Mouse (Mus musculus): ENCODE measurements at regions not wholly inside any gene's neighbourhood (a gene's known extent, or its start where the extent isn't known, plus 50 kb on each side); places are given as distances from the start of the nearest gene placed in this dataset.

DNA sequence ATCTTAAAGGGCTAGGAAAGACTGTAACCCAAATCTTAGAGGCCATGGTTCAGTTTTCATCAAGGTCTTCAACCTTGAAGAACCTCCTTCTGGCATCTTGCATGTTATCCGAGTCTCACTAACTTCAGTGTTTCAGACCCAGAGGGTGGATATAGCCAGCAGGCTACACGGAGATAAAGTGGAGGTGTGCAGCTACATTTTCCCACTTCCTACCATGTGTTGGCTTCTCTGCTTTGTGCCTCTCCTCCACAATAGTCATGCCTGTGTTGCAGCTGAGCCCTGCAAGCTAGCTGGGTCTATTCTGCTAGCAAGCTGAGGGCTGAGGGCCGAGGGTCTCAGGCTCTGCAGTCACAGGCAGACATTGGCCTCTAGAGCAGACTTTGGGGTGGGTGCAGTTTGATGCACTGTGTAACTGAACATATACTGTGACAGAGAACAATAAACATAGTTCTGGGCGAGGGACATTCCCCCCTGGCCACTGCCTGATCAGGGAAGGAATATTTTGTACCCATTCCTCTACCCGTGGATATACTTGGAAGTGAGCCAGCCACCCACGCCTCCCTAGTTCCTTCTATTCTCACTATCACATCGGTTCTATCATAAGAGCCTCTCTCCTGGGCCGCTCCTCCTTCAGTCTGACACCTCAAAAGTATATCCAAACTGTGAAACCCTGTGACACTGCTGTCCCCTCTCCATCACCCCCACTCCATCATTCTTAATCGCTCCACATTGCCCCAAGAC lies 152.6 kb upstream of the Mycn start:
- DNase-seq = no peak

DNA sequence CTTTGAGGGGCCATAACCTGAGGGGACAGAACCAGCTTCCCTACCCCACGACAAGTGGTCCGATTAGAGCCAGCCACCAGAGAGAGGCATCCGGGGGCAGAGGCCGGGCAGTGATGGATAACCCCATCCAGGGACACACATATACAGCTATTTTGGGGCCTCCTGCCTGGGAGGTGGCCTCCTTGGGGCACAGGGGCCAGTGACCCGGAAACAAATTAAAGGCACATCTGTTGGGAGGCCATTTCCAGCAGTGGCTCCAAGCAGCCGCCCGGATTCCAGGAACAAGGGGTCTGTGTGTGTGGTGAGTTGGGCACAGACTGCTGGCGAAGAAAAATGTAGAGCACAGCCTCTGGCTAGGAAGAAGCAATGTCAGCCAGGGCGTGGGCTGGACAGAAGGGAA lies 144.2 kb upstream of the Mycn start:
- DNase-seq = no peak

DNA sequence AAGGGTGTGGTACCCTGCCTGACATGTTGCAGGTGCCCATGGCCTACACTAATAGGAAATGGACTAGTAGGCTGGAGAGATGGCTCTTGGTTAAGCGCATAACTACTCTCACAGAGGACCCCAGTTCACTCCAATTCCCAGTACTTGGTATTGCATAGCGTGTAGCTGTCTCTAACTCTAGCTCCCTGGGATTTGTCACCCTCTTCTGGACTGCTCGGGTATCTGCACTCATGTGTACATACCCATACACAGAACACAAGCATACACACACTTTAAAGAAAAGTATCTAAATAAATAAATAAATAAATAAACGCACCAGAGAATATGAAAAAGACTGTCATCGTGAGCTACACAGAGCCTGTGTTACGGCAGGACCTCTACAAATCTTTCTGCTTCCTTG lies 143.8 kb upstream of the Mycn start:
- DNase-seq = no peak

DNA sequence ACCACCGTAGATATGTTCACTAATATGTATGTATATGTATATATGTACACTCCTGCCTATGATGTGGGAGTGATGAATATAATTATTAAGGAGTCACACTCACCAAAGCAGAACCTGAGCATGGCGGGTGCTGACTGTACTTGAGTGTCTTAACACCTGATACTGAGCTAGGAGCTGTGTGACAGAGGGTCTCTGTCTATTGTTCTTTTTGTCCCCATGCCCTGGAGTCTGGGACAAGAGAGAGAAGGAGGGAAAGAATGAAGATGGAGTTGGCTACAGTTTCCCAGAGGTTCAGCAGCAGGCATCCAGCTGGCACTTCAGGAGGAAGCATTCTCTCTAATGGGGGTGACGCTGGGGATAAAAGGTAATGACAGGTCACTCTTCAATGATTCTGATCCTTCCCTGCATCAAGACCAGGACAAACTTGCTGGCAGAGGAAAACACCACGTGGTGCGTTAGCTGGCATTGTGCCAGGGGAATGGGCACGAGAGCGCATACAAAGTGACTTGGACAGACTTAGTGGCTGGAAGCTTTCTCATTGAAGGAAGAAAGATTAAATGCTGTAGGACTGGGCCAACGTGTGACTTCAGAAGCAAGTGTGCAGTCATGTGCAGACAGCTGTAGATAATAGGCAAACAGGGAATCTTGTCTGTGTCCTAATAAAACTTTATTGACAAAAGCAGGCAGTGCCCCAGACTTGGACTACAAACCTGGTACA lies 141.8 kb upstream of the Mycn start:
- DNase-seq = peak; percentile 77 to 83

DNA sequence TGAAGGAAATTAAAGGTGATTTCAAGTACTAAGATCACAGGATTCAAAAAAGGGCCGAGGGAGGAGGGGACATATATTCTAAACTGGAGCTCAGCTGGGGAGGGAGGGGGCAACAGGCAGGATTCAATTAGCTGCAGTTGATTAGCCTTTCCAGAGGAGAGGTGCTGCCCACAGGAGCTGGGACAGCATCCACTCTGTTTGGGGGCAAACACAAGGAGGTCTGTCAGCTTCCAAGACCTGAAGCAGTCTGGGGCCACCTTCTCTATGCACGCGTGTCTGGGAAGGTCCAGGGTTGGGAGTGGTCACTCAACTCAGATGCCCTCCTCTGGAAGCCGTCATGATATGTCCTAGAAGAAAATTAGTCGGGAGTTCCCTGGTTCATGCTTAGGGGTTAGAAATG lies 139.1 kb upstream of the Mycn start:
- no peak for DNase-seq

DNA sequence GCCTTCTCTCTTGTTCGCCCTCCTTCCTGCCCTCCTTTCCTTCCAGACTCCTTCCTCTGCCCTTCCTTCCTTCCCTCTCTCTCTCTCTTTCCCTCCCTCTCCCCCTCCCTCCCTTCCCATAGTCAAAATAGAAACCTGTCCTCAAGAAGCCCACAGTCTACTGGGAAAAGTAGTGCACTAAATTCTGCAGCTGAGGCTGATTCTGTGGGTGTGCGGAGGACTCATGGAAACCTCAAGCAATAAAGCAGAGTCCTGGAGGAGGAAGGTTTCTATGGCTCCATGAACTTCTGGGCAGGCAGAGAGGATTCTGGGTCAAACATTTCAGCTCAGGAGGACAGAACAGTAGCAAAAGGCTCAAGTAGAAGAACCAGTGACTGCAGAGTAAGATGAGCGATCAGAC lies 138.1 kb upstream of the Mycn start:
- DNase-seq = no peak

DNA sequence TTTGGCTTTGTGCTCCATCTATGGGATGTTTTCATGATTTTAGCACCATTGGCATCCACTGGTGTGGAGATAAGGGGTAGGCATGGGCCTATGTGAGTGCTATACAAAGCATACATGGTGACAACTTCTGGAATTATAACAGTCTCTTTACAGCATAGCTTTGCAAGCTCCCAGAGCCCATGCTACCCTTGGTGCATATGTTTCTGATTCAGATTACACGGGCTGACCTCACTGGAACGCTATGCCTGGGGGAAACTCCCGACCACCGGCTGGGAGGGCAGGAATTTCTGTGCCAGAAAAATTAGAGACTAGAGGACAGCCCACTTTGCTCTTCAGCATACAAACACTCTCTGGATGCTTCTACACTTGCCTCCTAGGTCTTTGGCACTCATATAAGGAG lies 136.0 kb upstream of the Mycn start:
- DNase-seq = no peak

DNA sequence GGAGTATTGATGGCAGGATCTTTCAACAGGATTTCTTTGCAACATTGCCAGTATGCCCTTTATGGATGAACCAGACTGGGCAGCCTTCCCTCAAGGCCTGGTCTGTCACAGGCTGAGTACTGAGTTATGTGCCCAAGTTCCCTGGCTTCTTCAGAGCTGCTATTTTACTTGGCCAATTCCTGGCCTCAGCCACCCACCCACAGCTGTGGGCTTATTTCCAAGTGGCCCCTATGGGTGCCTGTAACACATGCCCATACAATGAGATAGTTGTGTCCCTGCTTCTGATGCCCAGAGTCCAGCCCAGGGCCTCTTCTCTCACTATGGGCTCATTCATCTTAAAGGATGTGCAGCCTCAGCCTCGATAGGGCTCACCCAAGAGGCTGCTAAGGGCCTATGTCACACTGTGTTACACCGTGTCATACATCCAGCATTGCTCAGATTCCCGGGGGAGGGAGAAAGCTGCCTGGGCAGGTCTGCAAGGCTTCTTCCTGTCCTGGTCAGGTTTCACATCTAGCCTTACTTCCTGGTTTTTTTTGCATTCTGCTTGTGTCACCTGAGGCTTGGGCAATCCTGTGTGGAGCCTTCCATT lies 135.1 kb upstream of the Mycn start:
- DNase-seq = no peak

DNA sequence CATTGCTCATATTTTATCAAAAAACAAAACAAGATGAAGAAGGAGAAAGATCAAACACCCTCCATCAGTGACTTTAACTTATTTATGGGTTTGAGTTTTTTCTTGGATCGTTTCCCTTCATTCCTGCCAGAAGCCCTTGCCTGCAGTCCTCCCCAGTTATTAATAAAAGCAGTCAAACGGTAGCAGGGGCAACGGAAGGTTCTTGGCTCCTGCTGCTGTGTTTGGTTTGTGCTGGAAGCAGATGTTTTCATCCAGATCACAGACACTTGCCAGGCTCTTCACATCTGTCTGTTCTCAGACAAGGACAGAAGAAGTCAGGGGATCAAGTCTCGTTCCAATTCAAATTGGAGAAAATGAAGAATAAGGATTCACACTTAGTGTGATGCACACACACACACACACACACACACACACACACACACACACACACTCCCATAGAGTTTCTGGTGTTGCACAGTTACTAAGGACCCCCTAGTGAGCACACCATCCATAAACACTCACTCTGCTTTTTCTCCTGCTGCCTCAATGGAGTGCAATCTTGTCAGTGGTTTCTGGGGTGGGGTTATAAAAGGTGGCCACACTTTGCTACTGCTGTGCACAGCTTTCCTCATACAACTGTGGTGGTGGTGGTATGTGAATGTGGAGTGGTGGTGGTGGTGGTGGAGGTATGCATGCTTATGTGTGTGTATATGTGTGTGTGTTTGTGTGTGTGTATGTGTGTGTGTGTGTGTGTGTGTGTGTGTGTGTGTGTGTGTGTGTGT lies 131.6 kb upstream of the Mycn start:
- peak; percentile 28 to 52 for DNase-seq

DNA sequence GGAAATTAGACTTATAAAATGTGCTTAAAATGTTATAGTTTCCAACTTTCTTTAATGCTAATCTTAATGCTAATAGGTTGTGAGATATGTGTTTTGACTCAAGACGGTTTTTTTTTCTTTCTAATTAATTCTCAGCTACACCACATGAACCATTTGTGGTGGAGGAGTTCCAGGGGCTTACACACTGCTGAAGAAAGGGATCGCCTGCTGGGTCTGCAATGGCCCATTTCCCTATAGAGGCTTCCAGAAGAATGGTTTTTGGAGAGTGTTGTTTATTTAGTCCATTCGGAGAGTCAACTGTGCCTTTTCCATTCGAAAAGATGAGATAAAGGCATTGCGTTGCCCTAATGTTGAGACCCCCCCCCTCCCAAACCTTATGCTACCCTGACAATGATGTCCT lies 125.6 kb upstream of the Mycn start:
- no peak for DNase-seq

DNA sequence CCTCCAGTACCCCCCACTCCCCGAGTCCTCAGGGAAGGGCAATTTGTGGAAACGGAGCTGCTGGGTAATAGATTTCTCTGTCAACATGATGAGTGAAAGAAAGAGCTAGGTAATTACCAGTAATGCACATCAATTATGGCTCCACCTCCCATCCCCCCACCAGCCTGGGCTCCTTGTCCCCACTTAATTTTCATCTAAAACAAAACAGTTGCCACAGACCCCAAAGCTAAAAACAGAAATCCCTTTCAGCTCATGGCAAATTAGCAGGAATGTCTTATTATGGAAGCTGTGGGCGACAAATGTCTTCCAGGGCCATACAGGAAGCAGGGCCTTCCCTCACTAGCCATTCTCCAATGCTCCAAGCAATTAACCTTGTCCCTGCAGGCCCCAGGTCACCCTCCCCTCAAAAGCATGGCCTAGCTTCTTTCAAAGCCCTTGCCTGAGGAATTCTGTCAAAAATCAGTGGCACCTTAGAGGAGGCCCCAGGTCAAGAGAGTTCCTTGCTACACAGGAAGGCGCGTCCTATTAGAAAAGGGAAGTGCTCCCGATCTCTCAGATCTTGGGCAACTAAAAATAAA lies 125.0 kb upstream of the Mycn start:
- DNase-seq = peak; percentile 38 to 55

DNA sequence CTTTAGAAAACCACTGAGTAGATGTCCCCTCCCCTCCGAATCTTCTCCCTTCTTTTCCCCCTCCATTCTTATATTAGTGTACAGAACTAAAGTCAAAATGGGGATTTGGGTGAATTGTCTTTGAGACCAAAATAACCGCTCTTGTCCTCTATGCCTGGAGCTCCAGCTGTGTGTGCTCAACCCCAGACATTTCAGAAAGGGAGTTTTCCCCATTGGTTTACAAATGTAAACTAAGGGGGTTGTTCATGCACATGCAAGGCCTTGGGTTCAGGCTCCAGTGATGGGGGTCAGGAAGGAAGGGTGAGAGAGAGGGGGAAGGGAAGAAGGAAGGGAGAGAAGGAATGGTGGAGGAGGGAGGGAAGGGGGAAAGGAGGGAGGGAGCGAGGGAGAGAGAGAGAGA lies 117.8 kb upstream of the Mycn start:
- DNase-seq = peak; percentile 21 to 29

DNA sequence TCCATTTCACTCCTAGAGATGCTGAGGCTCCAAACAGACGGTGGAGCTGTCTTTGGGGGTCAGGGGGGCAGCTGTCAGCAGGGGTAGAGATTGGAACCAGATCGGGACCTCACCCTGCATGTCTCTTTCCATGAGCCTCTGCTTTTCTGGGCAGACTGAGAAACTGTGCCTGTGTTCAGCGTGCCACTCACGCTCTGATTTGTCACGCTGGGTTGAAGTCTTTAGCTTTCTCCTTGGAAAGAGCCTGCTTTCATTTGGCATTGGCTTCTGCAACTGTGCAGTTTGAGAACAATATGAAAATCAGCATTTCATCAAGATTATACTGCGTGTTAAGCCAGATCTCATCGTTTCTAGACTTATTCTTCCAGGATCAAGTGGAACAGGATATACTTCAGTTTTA lies 114.5 kb upstream of the Mycn start:
- DNase-seq = no peak

DNA sequence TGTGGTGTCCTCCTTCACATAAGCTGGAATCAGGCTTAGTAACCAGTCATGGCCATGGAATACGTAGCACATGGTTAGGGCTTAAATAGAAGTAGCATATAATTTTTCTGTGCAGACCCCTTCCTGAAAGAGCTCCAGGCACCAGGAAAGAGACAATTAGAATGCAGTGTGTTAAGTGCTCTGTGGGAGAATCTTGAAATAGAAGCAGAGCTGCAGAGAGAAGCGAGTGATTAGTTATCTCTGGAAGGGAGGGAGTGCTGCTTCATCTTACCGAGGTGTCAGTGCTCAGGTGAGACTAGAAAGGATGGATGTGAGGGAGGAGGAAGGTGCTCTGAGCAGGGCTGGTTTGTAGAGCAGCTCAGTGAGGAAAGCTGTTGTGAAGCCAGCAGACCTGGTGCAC lies 112.9 kb upstream of the Mycn start:
- DNase-seq = no peak

DNA sequence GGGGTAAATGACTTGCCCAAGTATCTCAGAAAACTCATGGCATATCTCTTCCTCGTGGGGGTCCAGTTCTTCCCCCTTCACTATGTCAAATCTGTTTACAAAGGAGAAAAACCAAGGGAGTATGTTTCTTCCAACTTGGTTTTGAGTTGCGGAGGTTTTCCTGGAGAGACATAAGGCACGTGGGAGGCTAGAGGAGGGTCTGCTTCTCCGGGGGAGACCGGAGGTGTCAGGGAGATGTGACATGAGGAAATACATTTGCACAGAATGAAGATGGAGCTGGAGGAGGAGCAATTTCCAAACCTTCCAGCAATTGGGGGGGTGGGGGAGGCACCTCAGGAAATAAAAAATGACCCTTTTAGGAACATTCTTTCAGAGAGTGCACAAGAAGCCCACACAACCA lies 112.0 kb upstream of the Mycn start:
- DNase-seq = no peak

DNA sequence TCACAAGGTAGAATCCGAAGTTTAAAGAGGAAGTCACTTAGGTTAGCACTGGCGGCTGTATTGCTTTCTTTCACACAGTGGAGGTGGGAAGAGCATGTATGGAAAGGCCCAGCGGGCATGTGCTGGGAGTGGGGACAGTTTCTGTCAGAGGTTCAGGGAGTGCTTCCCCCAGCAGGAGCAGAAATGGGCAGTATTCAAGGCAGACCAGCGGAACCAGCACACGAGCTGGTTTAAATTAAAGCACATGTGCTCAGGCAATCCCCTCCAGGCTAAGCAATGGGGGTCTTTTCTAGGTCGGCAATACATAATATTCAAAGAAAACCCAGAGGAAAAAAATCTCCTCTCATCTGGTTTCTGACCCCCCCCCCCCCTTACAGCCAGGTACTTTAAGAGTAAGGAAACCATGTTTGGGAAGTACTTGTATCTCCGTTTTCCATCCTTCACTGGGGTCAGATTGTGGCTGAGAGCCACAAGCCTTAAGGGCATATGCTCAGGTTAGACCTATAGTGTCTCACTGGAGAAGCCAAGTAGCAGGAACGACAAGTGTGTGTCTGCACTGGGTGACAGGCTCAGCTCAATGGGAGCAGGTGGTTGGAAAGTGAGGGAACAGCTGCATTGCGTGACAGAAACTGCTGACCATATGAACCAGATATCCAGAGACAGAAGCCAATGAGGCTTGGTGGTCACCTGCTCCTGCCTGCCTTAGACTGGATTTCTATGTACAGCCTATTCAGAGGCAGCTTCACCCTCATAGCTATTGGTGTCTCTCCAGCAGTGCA lies 111.3 kb upstream of the Mycn start:
- no peak for DNase-seq

DNA sequence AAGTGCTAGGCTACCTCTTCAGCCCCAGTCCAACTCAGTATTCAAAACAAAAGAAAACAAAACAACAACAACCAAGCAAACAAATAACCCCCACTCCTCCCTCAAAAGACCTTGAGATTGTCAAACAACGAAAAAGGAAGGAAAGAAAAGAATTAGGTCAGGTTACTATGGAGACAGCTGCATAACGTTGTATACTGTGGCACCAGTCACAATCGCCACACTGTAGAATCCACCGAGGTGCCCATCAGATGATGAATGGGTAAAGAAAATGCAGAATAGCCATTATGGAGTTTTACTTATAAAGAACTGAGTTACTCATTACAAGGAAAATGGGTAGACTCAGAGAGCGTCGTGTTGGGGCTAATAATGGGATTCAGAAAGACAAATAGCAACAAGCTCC lies 110.5 kb upstream of the Mycn start:
- no peak for DNase-seq

DNA sequence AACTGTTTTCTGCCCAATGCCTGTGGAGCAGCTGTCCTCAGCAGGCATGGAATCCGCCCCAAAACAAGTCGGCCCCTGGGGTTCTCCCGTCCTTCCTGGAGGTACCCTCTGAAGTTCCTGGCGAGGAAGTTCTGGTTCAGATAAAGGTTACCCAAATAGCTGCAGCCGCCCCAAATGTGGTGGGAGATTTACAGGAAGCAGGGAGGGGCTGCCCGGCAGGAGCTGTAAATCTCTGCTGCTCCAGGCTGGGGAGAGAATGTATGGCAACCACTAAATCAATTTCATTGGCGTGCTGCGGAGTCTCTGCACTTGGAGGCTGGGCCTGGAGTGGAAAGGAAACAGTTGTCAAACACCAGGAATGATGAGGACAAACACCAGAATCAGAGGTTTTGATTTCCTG lies 107.9 kb upstream of the Mycn start:
- peak; percentile 73 to 81 for DNase-seq

DNA sequence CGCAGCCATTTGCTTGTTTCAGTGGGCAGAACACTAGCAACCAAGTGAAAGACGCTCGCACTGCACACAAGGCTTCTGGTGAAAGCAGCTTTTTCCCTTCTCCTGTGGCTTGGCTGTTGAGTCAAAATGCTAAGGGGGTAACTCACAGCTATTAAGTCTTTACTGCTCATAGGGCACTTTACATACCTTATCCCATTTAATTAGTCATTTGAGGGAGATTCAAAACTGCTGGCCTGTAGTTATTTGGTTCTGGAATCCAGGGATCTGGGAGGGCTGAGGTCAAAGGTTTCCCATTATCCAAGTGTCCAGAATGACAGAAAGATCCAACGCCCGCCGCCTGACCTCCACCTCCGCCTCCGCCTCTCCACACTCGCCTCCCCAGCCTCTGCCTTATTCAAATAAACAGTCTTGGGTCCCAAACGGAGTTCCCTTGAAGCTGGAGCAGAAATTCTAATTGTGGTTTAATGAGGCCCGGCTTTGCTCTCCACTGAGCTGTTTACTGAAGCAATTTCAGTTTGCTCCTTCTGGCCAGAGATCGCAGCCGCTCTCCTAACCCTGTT lies 106.5 kb upstream of the Mycn start:
- DNase-seq = peak; percentile 80 to 88

DNA sequence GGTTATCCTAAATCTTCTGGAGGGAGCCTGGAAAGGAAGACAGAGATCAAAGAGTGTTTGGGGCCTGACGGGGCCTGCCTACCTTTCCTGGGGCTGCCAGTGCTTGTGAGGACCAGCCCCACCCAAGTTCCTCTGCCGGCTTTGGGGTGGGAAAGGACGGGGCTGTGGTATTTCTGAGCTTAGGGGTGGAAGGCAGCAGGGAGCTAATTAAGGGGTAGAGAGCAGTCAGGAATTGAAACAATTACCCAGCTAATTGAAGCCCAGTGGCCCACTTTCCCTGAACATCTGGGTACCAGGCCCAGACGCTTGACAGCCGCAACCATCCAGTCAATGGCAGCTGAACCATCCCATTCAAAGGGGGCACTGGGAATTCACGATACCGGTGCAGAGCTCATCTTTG lies 101.2 kb upstream of the Mycn start:
- DNase-seq = no peak

DNA sequence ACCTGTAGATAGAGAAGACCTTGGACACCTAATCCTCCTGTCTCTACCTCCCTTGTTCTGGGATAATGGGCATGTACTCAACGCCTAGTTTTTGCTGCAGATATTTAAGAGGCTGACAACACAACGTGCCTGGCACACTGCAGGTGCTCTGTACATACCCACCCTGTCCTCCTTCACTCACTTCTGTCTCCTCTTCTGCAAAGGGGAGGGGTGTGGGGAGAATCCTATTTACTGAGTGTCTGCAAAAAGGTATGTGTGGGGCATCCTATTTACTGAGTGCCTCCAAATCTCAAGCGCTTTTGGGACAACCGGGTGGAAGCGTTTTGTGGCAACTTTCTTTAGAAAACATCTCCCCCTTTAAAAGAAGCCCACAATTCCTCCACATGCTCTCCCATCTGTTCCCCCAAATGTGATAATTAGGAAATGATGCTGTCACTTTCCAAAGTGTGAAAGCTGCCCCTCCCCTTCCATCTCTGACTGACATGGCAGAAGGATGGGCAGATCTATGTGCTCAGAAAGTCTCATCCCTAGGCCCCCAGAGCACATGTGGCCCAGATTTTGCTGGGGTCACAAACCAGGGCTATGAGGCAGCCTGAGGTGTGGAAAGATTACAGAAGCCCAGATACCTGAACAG lies 93.5 kb upstream of the Mycn start:
- DNase-seq = no peak

DNA sequence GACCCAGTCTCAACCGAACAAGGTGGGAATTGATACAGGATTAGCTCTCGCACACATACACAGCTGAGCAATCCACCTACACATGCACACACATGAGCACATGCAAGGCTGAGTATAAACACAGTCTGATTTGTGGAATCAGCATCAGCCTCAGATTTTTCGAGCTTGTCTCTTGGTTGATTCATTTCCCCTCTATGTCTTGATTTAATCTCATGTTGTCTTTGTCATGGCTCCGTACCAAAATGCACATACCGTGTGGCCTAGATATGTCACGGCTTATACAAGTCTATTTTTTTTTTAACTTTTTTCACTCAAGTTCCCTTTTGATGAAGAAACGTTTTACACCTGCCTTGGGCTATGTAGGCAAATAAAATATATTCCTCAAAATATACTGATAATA lies 88.6 kb upstream of the Mycn start:
- no peak for DNase-seq
